ENCODE assay signal across 18 mouse cellular contexts in the genomic region with DNA sequence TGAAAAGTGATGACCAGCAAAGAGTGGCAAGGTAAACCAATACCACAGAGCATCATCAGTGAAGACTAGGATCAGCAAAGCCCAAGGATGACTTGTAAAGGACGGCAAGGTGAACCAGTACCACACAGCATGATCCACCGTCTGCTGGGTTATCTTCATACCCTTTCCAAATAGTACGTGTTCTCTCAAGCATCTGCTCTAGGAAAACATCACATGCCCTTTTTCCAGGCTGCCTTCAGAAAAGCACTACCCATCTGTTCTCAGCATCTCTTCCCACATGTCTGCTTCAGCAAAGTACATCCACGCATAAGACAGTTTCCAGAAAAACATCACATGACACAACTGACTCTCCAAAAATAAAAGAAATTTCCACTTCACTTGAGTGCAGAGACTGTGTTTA.
A peak's percentile ranks its signal among the peaks of the same experiment; 100 is the strongest.
DNase-seq lines count a peak whose midpoint lies in the region; ATAC-seq and TF ChIP-seq lines count a peak whose summit lies in the region.
"Had no signal": no experiment of that assay in that cellular context is flagged by ENCODE, and none has a peak within 500 bp of the region (broad histone marks: within the 10 kb centered on the region; RNA-seq: fewer than 3 reads in every experiment).

No protein-coding gene starts in this region.

- H3K36me3 ChIP-seq in limb, embryonic 10.5 days, result no peaks in the 10 kb centered on the region
- H3K36me3 ChIP-seq: limb, embryonic 12.5 days; liver, embryonic 13.5 days; midbrain, embryonic 15.5 days had no signal

- H3K27ac ChIP-seq in layer of hippocampus, adult 2 months, result peak overlapping the region; percentile 70
- no peak overlapping the region for H3K27ac ChIP-seq in limb, embryonic 10.5 days
- H3K27ac ChIP-seq: limb, embryonic 12.5 days; liver, embryonic 13.5 days; midbrain, embryonic 15.5 days had no signal

- no peak overlapping the region for H3K4me3 ChIP-seq in layer of hippocampus, adult 2 months
- H3K4me3 ChIP-seq in limb, embryonic 10.5 days, result no peak overlapping the region
- H3K4me3 ChIP-seq: limb, embryonic 12.5 days; liver, embryonic 13.5 days; megakaryocyte, embryonic 14.5 days; midbrain, embryonic 15.5 days had no signal

- no peak for ATAC-seq in megakaryocyte, adult 5-6 weeks (ENCODE audit: poor library complexity, severe bottlenecking)
- ATAC-seq: midbrain, embryonic 15.5 days had no signal

- peak; percentile 62 for DNase-seq in right cerebral cortex, adult 18-20 months
- DNase-seq in right cerebral cortex, postnatal 14 days, result no peak
- DNase-seq in layer of hippocampus, adult 2 months (ENCODE audit: low spot score in 2 of 2), result peak; percentile 47 to 81
- DNase-seq in left cerebral cortex, adult 9 months (ENCODE audit: low spot score in 2 of 2), result peak; percentile 57 to 72
- no peak for DNase-seq in cerebellum, postnatal 36 days
- DNase-seq in limb, embryonic 10.5 days (ENCODE audit: low spot score), result no peak
- DNase-seq: adrenal gland, postnatal 10 days; cerebellum, adult 8-10 months; heart, adult 11 months; kidney, adult 2 months; kidney, postnatal 36 days; liver, embryonic 13.5 days; lung, postnatal 10 days; thymus, adult 2 months had no signal

- no peaks in the 10 kb centered on the region for H3K27me3 ChIP-seq in limb, embryonic 10.5 days (ENCODE audit: low read depth, poor library complexity, severe bottlenecking)
- H3K27me3 ChIP-seq: limb, embryonic 12.5 days; liver, embryonic 13.5 days; megakaryocyte, embryonic 14.5 days; midbrain, embryonic 15.5 days had no signal

- H3K9me3 ChIP-seq in limb, embryonic 10.5 days (replicated peaks), result no peaks in the 10 kb centered on the region
- H3K9me3 ChIP-seq: limb, embryonic 12.5 days; liver, embryonic 13.5 days; megakaryocyte, embryonic 14.5 days; midbrain, embryonic 15.5 days had no signal

- H3K4me1 ChIP-seq in limb, embryonic 10.5 days, result no peaks in the 10 kb centered on the region
- H3K4me1 ChIP-seq: limb, embryonic 12.5 days; liver, embryonic 13.5 days; megakaryocyte, embryonic 14.5 days; midbrain, embryonic 15.5 days had no signal

- TF ChIP-seq CTCF in layer of hippocampus, adult 2 months (conservative IDR thresholded peaks at IDR 0.05), result no peak

- WGBS in limb, embryonic 10.5 days, result 92% methylated on average over 4 of the region's 4 CpGs

Comparison
In these comparisons a context has a peak if more than half of its experiments do, and no peak if none do; other contexts are left out.
1. DNase-seq: peak in right cerebral cortex, adult 18-20 months (single experiment), layer of hippocampus, adult 2 months (2 of 2) and left cerebral cortex, adult 9 months (2 of 2); none in right cerebral cortex, postnatal 14 days (single experiment), cerebellum, postnatal 36 days (0 of 2) and limb, embryonic 10.5 days (single experiment).